Mouse (Mus musculus) T-helper 1 cell (primary cell): ENCODE data around the gene Rnf168.
"Not testable (repeated sequence)": the region's sequence is repeated elsewhere in the genome, so short reads cannot be mapped to it uniquely, and the experiment has no call there.

ENCODE experiments used
- in situ Hi-C: fragments of 300-600 bp; cut with MboI, MseI; formaldehyde crosslinking; loops from one replicate; pipeline ENCODE4 v1.15.1; 2025; ENCODE audit warnings: high pct_unique_total_duplicates

The Rnf168 gene

DNA sequence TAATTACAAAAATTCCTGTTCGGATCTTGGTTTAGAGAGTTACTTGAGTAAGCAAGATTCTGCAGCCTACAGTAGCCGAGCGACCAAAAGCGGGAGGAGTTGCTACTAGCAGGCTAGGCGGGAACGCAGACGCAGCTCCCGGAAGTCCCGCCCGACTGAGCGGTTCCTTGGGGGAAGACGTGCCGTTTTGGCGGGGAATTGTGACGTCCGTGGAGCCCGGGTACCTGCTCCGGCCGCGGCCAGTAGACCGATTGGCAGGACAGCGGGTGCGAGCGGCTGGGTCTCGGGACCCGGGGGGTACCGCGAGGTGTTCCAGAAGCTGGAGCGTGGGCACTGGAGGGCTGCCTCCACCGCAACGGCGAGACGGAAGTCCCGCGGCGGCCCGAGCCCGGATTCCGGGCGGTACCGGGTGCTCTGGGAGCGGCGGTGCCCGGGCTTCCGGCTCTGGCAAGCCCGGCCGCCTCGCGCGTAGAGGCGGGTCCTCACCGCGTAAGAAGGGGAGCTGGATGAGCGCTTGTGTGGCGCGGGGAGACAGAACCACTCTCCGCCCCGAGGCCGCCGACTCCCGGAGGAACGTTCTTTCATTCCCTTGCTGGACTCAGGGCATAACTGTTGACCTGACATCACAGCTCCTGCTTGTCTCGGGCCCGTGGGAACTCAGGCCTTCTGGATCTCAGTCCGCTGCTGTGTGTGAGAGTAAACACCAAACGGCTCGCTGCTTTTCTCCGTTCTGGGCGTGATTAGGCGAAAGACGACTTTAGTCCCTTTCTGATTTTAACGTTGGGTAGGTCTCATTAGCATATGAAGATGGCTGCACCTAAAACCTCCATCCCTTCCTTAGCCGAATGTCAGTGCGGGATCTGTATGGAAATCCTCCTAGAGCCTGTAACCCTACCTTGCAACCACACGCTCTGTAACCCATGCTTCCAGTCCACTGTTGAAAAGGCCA is at the start of gene Rnf168:
Gene Rnf168 (plus strand): TSS at position 152 of the 949 bp plus-strand sequence.
- in situ Hi-C loops, result no loop called here

DNA sequence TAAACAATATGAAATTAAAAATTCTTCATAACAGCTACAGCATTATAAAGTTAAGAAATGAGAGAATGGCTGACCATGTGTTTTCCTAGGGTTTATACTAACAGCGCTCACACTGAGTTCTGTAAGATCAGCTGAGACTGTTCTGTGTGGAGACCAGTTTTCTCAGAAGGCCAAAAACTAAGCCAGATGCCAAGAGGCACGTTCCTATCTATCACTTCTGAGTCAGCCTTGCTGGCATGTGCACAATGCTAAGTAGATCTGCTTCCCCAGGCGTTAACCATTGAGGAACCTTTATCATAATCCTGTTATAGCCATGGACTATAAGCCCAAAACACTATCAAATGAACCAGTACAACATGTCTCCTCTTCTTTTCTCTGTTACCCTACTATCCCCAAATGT is 45.2 kb upstream of the Rnf168 start:
- in situ Hi-C loops, result not testable (repeated sequence)

DNA sequence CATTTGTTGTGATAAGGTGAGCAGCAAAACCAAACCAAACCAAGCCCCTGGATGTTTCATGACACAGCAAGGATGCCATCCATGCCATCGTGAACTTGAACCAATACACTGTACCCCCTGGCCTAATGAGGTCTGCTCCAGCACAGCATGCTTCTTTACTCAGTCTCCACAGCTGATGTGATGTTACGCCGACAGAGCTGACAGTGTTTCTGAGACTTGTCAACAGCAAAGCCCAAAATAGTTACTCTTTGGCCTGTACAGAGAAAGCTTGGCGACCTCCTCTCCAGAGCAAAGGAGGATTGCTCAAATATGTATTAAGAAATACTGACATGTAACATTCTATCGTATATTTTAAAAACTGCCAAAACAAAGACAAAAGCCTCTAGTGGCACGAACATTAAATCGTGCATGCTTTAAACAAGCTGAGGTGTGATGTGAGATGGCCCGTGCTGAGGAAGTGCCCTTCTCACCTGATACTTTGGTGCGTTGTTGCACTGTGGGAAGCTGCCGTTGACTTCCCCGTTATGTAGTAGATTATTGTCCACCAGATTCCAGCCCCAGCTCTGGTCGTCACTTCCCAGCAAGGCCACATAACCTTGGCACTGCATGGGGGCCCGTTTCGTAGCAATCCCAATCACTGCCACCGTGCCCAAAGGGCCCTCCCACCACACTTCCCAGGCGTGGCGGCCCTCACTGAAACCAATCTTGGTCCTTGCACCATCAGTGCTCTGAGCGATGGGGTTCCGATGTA is 39.2 kb upstream of the Rnf168 start:
- in situ Hi-C loops, result no loop called here

DNA sequence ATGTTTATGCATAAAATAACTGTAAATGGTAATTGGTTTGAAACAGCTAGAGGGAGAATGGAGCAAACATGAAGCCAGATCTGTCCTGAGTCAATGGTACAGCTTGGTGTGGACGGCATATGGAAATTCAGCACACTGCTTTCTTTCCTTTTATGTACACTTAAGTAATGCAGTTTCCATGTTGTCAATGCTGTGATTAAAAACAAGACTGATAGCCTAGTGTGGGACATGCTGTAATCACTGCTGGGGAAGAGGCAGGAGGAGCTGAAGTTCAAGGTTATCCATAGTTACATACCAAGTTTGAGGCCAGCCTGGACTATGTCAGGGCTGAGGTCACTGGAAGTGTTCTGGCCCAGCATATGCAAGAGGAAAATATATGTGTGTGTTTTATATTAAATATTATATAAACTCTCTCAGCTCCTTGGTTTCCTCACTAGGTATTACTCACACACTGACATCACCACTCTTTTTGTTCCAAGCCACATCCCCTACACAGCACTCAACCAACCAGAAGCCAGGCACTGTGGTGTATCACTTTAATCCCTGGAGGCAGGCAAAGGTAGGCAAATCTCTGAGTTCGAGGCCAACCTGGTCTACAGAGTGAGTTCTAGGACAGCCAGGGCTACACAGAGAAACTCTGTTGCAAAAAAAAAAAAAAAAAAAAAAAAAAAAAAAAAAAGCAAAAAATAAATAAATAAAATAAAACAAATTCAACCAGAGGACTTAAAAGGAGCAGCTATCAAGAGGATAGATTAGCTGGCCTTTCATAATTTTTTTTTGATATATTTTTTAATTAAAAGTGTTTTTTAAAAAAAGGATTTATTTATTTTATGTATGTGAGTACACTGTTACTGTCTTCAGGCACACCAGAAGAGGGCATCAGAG is 37.6 kb upstream of the Rnf168 start:
- in situ Hi-C loops, result no loop called here

DNA sequence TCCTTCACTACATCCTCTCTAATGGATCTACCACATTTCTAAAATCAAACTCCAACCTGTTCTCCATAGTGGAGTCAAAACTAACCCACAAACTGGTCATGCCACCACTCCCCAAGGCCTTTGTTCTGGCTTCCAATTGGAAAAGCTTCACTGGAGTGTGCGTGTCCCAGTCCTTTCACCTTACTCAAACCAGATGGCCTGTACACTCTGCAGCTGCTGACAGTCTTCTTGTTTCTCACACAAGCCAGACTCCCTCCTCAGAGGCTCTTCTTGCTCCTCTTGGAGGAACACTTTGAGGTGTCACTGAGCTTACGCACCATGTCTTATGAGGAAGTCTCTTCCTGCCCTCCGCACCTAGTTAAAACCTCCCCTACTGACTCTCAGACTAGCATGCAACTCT is 33.4 kb upstream of the Rnf168 start:
- in situ Hi-C loops, result no loop called here

DNA sequence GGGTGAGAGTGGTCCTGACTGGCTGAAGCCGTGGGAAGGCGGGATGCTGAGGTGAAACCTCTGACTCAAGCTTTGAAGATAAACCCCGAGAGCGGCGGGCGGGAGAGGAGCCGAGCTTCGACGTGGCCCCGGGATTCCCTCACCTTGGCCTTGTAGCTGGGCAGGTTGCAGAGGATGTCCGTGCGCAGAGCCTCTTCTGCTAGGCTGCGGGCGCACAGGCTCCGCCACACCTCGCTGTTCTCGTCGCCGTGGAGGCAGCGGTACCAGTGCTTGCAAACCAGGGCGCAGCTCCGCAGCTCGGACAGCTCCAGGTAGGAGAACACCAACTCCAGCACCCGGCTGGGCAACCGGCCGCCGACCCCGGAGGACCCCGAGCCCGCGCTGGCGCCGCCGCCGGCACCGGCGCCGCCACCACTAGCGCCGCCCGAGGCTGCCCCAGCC is 30.9 kb upstream of the Rnf168 start:
- in situ Hi-C loops, result no loop called here

DNA sequence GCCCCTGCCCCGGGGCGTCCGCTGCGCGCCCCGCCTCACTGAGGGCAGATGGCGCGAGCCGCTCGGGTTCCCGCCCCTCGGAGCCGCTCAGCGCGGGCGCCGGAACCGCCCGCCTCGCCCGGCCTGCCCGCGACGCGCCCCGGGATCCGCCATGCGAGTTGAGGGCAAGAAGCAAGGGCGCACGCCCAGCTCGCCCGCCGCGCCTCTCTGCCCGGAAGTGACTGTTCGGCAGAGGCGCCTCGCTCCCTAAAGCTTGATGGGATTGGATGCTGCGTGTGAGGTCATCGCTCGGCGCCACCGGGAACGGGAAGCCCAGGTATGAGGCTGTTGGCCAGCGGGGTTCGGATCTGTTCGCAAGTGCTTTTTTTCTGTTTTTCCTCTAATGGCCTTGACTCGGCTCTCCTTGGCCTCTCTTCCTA is 30.3 kb upstream of the Rnf168 start, which contains the start of the genes Fbxo45 and Wdr53:
Gene Fbxo45 (minus strand): TSS at position 207 of the 419 bp plus-strand sequence.
Gene Wdr53 (plus strand): TSS at position 276 of the 419 bp plus-strand sequence.
- in situ Hi-C loops, result no loop called here

DNA sequence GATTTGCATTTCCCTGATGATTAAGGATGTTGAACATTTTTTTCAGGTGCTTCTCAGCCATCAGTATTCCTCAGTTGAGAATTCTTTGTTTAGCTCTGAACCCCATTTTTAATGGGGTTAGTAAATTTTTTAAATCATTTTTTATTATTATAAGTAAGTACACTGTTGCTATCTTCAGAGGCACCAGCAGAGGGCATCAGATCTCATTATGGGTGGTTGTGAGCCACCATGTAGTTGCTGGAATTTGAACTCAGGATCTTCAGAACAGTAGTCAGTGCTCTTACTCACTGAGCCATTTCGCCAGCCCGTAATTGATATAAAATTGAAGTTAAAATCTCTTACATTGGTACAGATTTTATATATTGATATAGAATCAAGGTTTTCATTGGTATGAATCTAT is 13.0 kb upstream of the Rnf168 start:
- in situ Hi-C loops, result not testable (repeated sequence)

DNA sequence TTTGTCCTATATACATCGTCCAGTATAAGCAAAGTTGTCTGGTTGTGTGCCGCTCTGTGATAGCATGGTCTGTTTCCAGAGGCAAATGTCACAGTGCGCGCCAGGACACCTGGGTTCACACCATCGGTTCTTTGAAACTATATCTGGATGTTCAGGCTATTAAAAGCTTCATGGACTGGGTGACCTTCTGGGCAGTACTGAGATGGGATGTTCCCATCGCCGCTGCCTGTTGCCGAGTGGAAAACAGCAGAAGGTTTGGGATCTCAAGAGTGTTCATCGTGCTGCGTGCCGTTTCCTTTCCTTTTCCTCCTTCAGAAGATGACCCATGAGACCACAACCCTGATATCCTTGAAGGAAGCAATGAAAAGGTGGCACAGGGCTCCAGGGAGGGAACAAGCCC is 6.0 kb upstream of the Rnf168 start, which contains the start of gene Smco1:
Gene Smco1 (plus strand): TSS at position 178 of the 400 bp plus-strand sequence.
- in situ Hi-C loops, result no loop called here

DNA sequence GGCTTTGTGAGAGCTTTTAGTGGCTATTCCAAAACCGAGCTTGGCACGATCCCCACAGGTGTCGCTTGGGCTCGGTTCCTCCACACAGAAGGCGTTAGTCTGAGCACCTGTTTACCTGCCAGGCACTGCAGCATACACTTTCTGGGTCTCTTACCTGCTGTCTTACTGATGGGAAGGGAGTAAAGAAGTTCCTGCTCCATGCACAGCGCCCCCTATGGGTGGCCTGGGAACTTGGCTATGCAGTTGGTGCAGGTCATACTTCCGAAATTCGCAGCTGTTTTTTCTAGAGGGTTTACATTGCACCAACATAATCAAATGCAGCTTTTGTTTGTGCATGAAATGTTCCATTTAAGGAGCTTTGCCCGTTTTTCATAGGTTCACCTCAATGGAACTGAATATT is 3.9 kb upstream of the Rnf168 start:
- in situ Hi-C loops, result no loop called here

DNA sequence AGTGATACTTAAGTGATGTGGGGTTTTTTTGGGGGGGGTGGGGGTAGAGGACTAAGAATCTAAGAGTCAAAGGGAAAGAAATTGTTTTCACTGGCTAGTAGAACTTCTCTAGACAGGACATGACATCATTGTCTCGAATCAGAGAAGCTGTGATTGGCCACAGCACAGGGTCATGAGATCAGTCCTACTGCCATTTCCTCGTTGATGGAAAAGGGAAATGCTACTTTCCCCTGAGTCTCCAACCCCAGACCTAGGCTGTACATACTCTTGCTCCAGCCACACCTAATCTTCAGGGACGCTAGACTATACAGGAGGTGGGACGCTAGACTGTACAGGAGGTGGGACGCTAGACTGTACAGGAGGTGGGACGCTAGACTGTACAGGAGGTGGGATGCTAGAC is 2.2 kb upstream of the Rnf168 start:
- in situ Hi-C loops, result no loop called here

DNA sequence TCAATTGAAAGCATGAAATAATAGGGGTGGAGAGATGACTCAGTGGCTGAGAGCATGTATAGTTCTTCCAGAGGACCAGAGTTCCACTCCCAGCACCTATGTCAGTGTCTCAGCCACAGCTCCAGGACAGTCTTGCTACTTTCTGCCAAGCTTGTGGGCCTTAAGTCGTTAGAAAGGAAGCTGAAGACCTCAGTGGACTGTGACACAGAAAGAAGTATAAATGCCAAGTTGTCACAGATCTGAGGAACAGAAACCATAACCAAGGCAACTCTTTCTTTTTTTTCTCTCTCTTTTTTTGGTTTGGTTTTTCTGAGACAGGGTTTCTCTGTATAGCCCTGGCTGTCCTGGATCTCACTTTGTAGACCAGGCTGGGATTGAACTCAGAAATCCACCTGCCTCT is 1.4 kb upstream of the Rnf168 start:
- in situ Hi-C loops, result no loop called here

DNA sequence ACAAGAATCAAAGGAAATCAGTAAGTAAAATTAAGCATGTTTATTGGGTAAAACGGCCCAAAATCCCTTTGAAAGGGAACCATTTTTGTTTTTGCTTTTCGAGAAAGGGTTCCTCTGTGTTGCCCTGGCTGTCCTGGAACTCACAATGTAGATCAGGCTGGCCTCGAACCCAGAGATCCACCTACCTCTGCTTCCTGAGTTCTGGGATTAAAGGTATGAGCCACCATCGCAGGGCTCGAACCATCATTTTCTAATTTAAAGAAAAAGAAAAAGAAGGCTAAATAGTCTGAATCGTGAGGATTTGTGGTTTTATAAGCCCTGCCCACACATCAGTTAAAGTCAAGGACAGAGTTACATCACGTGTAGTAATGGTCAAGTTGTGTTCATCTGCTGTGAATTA is 1.1 kb downstream of the Rnf168 start:
- in situ Hi-C loops, result no loop called here

DNA sequence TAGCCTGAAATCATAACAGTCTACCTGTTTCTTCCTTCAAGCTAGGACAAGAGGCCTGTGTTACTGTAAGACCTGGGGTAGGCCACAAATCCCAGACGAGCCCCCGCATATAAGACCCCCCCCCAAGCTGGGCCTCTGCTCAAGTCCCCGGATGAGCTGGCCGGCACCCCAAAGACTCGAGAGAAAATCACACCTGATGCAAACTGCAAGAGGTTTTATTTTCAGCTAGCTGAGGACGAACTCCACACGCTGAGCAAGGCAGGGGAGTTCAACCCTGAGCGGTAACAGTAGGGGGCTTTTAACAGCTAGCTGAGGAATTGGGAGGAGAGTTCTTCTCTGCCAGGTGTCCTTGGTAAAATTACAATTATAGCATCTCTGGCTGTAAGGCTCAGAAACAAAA is 3.0 kb downstream of the Rnf168 start:
- in situ Hi-C loops, result loop anchor here (10.0 kb wide), 1 partner anchor 335 kb away; no protein-coding TSS in a partner anchor

DNA sequence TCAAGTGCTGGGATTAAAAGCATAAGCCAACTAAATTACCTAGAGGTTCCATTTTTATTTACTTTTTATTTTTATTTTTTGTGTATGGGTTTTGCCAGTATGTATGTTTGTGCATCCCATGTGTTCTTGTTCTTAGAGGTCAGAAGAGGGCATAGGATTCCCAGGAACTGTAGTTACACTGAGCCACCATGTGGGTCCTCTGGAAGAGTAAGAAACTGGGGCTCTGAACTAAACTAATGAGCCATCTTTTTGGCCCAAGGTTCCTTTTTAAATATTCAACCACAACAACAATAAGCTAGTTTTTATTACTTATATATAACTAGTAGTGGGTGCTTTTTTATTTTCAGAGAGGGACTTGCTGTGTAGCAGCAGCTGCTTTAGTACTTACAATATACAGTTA is 5.3 kb downstream of the Rnf168 start:
- in situ Hi-C loops, result loop anchor here (10.0 kb wide), 1 partner anchor 332 kb away; no protein-coding TSS in a partner anchor

DNA sequence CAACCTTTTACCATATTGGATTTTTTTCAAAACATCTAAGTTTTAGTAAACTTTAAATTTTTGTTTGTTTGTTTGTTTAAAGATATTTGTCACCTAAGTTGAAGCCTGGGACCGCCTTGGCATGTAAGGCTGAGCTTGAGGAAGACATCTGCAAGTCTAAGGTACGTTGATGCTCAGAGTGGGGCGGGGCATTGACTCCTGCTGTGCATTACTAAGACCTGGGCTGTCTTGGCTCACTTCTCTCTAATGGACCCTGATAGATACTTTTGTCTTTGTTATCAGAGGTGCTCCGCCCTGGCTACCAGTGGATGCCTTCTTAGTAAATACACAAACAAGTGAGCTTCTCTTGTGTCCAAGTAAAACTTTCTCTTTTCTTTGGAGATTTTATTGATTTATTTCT is 14.6 kb downstream of the Rnf168 start:
- in situ Hi-C loops, result no loop called here

DNA sequence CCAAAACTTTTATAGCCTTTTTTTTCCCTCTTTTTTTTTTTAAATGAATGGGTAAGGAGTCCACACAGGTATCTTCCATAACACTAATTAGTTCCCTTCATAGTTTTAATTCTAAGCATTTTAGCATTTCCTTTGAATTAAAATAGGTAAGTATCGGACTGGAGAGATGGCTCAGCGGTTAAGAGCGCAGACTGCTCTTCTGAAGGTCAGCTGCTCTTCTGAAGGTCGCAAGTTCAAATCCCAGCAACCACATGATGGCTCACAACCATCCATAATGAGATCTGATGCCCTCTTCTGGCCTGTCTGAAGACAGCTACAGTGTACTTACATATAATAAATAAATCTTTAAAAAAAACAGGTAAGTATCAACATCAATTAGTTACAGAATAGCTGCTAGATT is 22.4 kb downstream of the Rnf168 start:
- in situ Hi-C loops, result not testable (repeated sequence)

DNA sequence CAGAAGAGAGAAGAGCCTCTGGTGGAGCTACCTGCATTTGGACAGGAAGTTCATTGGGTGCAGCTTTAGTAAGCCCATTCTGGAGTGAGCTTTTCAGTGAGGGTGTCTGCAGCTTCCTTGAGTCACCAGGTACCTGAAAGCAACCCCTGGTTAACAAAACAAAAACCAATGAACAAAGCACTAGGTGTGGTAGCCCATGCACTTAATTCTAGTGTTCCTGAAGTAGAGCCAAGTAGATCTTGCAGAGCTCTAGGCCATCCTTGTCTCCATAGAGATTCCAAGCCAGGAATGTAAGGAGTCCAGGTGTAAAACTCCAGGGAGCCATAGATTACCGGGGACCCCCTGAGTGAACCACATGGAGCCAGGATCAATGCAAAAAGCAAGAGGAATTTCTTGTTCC is 25.8 kb downstream of the Rnf168 start:
- in situ Hi-C loops, result no loop called here

DNA sequence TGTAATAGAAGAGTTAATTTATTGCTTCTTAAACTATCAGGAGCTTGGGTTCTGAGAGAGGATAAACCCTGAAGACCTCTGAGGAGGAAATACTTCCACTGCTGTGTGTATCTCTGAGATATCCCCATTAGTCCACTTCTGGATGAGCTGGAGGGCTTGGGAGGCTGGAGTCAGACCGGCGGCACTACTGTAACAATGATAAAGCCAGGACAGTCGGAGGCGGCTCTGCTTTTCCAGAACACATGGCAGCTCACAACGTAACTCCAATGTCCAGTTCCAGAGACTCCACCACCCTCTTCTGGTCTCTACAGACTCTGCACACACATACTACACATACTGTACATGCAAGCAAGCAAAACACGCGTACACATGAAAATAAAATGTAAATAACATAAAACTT is 26.6 kb downstream of the Rnf168 start:
- in situ Hi-C loops, result no loop called here

DNA sequence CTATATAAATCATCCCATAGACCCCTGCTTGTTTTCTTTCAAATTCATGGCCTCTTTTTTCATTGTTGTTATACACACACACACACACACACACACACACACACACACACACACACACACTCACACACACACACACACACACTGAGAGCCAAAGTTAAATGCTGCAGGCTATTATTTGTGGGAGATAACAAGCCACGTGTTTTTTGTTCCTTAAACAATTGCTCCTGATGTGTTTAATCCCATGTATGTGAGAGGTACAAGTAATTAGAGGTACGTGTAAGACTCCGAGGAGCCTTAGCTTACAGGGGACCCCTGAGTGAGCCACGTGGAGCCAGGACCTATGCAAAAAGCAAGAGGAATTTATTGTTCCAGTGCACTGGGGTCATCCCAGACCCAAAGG is 34.7 kb downstream of the Rnf168 start:
- in situ Hi-C loops, result no loop called here

DNA sequence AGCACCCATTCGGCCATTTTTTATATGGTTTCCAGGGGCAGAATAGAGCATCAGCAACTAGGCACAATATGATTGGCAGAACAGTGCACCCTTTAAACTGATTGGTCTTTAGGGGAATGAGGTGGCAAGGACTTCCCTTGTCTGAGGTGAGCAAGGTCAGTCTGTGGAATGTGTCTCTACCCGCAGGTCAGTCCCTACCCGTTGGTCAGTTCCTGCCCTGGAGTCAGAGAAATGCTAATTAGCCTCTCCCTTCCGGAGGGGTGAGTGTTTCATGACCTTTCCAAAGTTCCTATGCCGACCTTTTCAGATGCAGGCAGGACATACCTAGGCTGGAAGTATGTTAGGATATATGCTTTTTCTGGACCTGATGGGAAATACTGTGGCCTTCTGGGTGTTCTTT is 35.1 kb downstream of the Rnf168 start:
- in situ Hi-C loops, result no loop called here
